In the genomic region with DNA sequence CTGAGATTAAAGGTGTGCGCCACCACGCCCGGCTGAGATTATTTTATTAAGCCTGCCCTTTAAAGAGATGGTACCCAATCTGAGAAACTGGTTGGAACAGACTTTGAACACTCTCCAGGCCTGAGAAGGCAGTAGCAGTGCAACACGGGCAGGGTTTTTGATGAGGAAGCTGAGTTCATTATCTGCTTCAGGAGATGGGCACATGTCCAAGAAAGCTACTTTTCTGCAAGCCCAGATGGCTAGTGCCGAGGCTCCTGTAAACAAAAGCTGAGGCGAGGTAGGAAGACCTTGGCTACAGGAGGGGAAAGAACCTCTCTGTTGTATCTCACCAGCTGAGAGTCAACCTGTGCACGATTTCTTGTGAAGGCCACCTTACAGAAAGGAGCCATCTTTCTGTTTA, we compare ENCODE assay signal across 26 mouse cellular contexts. TPM values are rescaled to one million over a fixed set of nuclear protein-coding genes. Genes with fewer than 3 reads are reported as not detected.
A peak's percentile ranks its signal among the peaks of the same experiment; 100 is the strongest.
DNase-seq lines count a peak whose midpoint lies in the region; ATAC-seq and TF ChIP-seq lines count a peak whose summit lies in the region.
"Had no signal": no experiment of that assay in that cellular context is flagged by ENCODE, and none has a peak within 500 bp of the region (broad histone marks: within the 10 kb centered on the region; RNA-seq: fewer than 3 reads in every experiment).

No protein-coding gene starts in this region.

- no peak overlapping the region for H3K4me2 ChIP-seq in liver, embryonic 11.5 days
- H3K4me2 ChIP-seq: embryonic facial prominence, embryonic 13.5 days; embryonic facial prominence, embryonic 15.5 days; forebrain, embryonic 12.5 days had no signal

- no peaks in the 10 kb centered on the region; the same call in 1 of the 2 replicates for H3K79me2 ChIP-seq in liver, adult 2 months (ENCODE audit: control insufficient read depth, insufficient read depth, low read length)
- H3K79me2 ChIP-seq in MEL (ENCODE audit: control insufficient read depth, insufficient read depth, low read length, poor library complexity) = no peaks in the 10 kb centered on the region

- H3K27ac ChIP-seq in liver, adult 2 months (replicated peaks; ENCODE audit: insufficient read depth, low read depth, low read length) = peak overlapping the region; percentile 25
- H3K27ac ChIP-seq in liver, embryonic 11.5 days (ENCODE audit: low read depth, low read length) = no peak overlapping the region
- H3K27ac ChIP-seq in MEL (ENCODE audit: control insufficient read depth, low read depth, low read length) = no peak overlapping the region
- H3K27ac ChIP-seq: embryonic facial prominence, embryonic 13.5 days; embryonic facial prominence, embryonic 15.5 days; forebrain, embryonic 10.5 days; forebrain, embryonic 12.5 days had no signal

- H3K36me3 ChIP-seq in liver, adult 2 months (ENCODE audit: control insufficient read depth, insufficient read depth, low read length) = no peaks in the 10 kb centered on the region
- H3K36me3 ChIP-seq in liver, embryonic 11.5 days (ENCODE audit: control insufficient read depth, insufficient read depth, low read length) = no peaks in the 10 kb centered on the region
- H3K36me3 ChIP-seq in MEL (ENCODE audit: control insufficient read depth in 1 of 2, insufficient read depth in 2 of 2, low read length in 2 of 2) = peaks cover 0 to 7% of the 10 kb centered on the region in 2 experiments; a peak in 2 of 4 replicates
- H3K36me3 ChIP-seq: embryonic facial prominence, embryonic 13.5 days; embryonic facial prominence, embryonic 15.5 days; forebrain, embryonic 10.5 days; forebrain, embryonic 12.5 days; G1E had no signal

- no peak for TF ChIP-seq RAD21 in MEL (IDR thresholded peaks at IDR 0.05; ENCODE audit: low read depth, low read length)

- TF ChIP-seq POLR2A in liver, adult 2 months (IDR thresholded peaks at IDR 0.05; ENCODE audit: extremely low read depth, insufficient read depth, low read length) = no peak
- TF ChIP-seq POLR2A in MEL (IDR thresholded peaks at IDR 0.05; ENCODE audit: control insufficient read depth in 1 of 2, insufficient read depth in 1 of 2, low read depth in 1 of 2, low read length in 2 of 2, poor library complexity in 1 of 2) = no peak
- TF ChIP-seq POLR2A in brain, embryonic 14.5 days (IDR thresholded peaks at IDR 0.05; ENCODE audit: borderline replicate concordance, extremely low read depth, insufficient read depth, insufficient read length, poor library complexity, severe bottlenecking) = no peak

- TF ChIP-seq EP300 in MEL (IDR thresholded peaks at IDR 0.05; ENCODE audit: low read depth in 1 of 2, low read length in 2 of 2) = no peak

- TF ChIP-seq CTCF in liver, adult 2 months (IDR thresholded peaks at IDR 0.05; ENCODE audit: low read depth, low read length) = no peak
- no peak for TF ChIP-seq CTCF in MEL (IDR thresholded peaks at IDR 0.05 in 2 of 3, conservative IDR thresholded peaks at IDR 0.05 in 1 of 3; ENCODE audit: control insufficient read depth in 1 of 3, insufficient read depth in 1 of 3, low read depth in 2 of 3, low read length in 3 of 3, poor library complexity in 1 of 3, severe bottlenecking in 1 of 3)
- TF ChIP-seq CTCF in brain, embryonic 14.5 days (IDR thresholded peaks at IDR 0.05; ENCODE audit: borderline replicate concordance, extremely low read depth, insufficient read depth, insufficient read length) = no peak

- H3K9ac ChIP-seq in liver, adult 2 months (ENCODE audit: low read depth, low read length) = no peak overlapping the region
- no peak overlapping the region for H3K9ac ChIP-seq in liver, embryonic 11.5 days (ENCODE audit: low read depth, low read length)
- no peak overlapping the region for H3K9ac ChIP-seq in MEL (ENCODE audit: control insufficient read depth, low read depth, low read length, poor library complexity, severe bottlenecking)
- H3K9ac ChIP-seq: embryonic facial prominence, embryonic 13.5 days; embryonic facial prominence, embryonic 15.5 days; forebrain, embryonic 12.5 days had no signal

- 41% methylated on average over 7 of the region's 7 CpGs for WGBS in liver, adult 2 months
- WGBS in liver, embryonic 11.5 days = 74% methylated on average over 7 of the region's 7 CpGs

- ATAC-seq in liver, embryonic 11.5 days (replicated peaks; ENCODE audit: low FRiP score) = no peak
- ATAC-seq: CD4-positive, CD25-positive, alpha-beta regulatory T cell, adult 4 months; forebrain, embryonic 14.5 days; forebrain, embryonic 16.5 days had no signal

- no peak overlapping the region for H3K4me3 ChIP-seq in liver, adult 2 months (ENCODE audit: insufficient read depth, low read depth, low read length)
- H3K4me3 ChIP-seq in liver, embryonic 11.5 days (ENCODE audit: low read depth, low read length) = no peak overlapping the region
- H3K4me3 ChIP-seq in MEL (ENCODE audit: control insufficient read depth in 1 of 2, insufficient read depth in 1 of 2, low read depth in 2 of 2, low read length in 2 of 2) = no peak overlapping the region
- H3K4me3 ChIP-seq: embryonic facial prominence, embryonic 13.5 days; embryonic facial prominence, embryonic 15.5 days; erythroblast, embryonic 14.5 days; forebrain, embryonic 10.5 days; forebrain, embryonic 12.5 days had no signal

- no peaks in the 10 kb centered on the region for H3K9me3 ChIP-seq in liver, embryonic 11.5 days (ENCODE audit: control insufficient read depth, low read length)
- H3K9me3 ChIP-seq in MEL (replicated peaks; ENCODE audit: insufficient read depth, low read length) = no peaks in the 10 kb centered on the region
- H3K9me3 ChIP-seq: embryonic facial prominence, embryonic 13.5 days; embryonic facial prominence, embryonic 15.5 days; forebrain, embryonic 10.5 days; forebrain, embryonic 12.5 days; G1E had no signal

- H3K27me3 ChIP-seq in liver, adult 2 months (ENCODE audit: control insufficient read depth, insufficient read depth, low read length) = no peaks in the 10 kb centered on the region
- no peaks in the 10 kb centered on the region; the same call in 1 of the 2 replicates for H3K27me3 ChIP-seq in liver, embryonic 11.5 days (replicated peaks; ENCODE audit: control insufficient read depth, insufficient read depth, low read length)
- no peaks in the 10 kb centered on the region for H3K27me3 ChIP-seq in MEL (ENCODE audit: control insufficient read depth in 1 of 2, insufficient read depth in 2 of 2, low read length in 2 of 2)
- H3K27me3 ChIP-seq: CH12.LX; embryonic facial prominence, embryonic 13.5 days; embryonic facial prominence, embryonic 15.5 days; forebrain, embryonic 12.5 days had no signal

- peaks cover 15% of the 10 kb centered on the region for H3K4me1 ChIP-seq in liver, adult 2 months (ENCODE audit: control insufficient read depth, insufficient read depth, low read length)
- H3K4me1 ChIP-seq in liver, embryonic 11.5 days (replicated peaks; ENCODE audit: control insufficient read depth, insufficient read depth, low read length) = no peaks in the 10 kb centered on the region; the same call in 1 of the 2 replicates
- peaks cover 0 to 8% of the 10 kb centered on the region in 2 experiments; a peak in 2 of 4 replicates for H3K4me1 ChIP-seq in MEL (ENCODE audit: control insufficient read depth in 1 of 2, insufficient read depth in 2 of 2, low read length in 2 of 2)

- DNase-seq in cerebellum, adult 9-11 months = peak; percentile 36
- DNase-seq in cerebellum, postnatal 36 days = no peak
- peak; percentile 81 for DNase-seq in liver, adult 2 months (ENCODE audit: extremely low read depth, low read depth, low spot score)
- DNase-seq in liver, embryonic 11.5 days (ENCODE audit: low spot score) = no peak
- peak; percentile 64 for DNase-seq in MEL (ENCODE audit: low read depth, low spot score)
- DNase-seq in brain, embryonic 14.5 days (ENCODE audit: low read depth) = peak; percentile 28
- DNase-seq in thymus, postnatal 14 days = no peak
- DNase-seq in thymus, postnatal 0 days (ENCODE audit: low spot score) = no peak
- DNase-seq: adrenal gland, adult 2 months; adrenal gland, postnatal 10 days; adrenal gland, postnatal 25 days; B cell, adult 2 months; cerebellum, adult 11 months; cerebellum, adult 8-10 months; cerebellum, postnatal 14 days; embryo, embryonic 11 days had no signal

TF ChIP-seq in MEL, 35 proteins besides CTCF, POLR2A, EP300 and RAD21:
- TF ChIP-seq ZNF384 (IDR thresholded peaks at IDR 0.05; ENCODE audit: low read depth, low read length) = no peak
- no peak for TF ChIP-seq SIN3A (IDR thresholded peaks at IDR 0.05; ENCODE audit: low read length)
- no peak for TF ChIP-seq MYB (IDR thresholded peaks at IDR 0.05; ENCODE audit: low read depth, low read length)
- TF ChIP-seq ELF1 (IDR thresholded peaks at IDR 0.05; ENCODE audit: low read depth, low read length) = no peak
- TF ChIP-seq GATA1 (IDR thresholded peaks at IDR 0.05; ENCODE audit: low read depth, low read length) = peak; percentile 84
- peak; percentile 60 for TF ChIP-seq RCOR1 (IDR thresholded peaks at IDR 0.05; ENCODE audit: low read depth, low read length)
- no peak for TF ChIP-seq NELFE (IDR thresholded peaks at IDR 0.05; ENCODE audit: low read depth, low read length)

RNA-seq across cellular contexts. Expression of gene Mical3, which starts 11.5 kb away (rescaled TPM):
- total RNA-seq in liver, adult 2 months (2014; rRNA removed) = 5.8 and 9.0 TPM in 2 replicates
- 7.9 and 8.8 TPM in 2 replicates for polyA plus RNA-seq in liver, adult 2 months (2012; rRNA removed)
- 16.6 and 20.2 TPM in 2 replicates for polyA plus RNA-seq in liver, embryonic 11.5 days (2014; fragmentation: Nextera tagmentation; extraction: Ambion mirVana)
- 19.8 and 24.7 TPM in 2 replicates for total RNA-seq in MEL (2012; rRNA removed)
- polyA plus RNA-seq in MEL (2012; ENCODE audit: insufficient read depth in 1 of 2, insufficient read length in 2 of 2, low read depth in 1 of 2, low replicate concordance in 2 of 2, missing spikeins in 1 of 2) = 100 to 1,000 TPM in 1 of 2 experiments, 10 to 100 TPM in 1; 31.4 to 125 TPM
- polyA plus RNA-seq in brain, embryonic 14.5 days (2012; rRNA removed) = 31.2 and 57.5 TPM in 2 replicates
- 12.8 and 15.3 TPM in 2 replicates for polyA plus RNA-seq in thymus, postnatal 0 days (2015; fragmentation: Nextera tagmentation; extraction: Ambion mirVana)

RNA-seq across cellular contexts. Expression of gene Pex26, which starts 41.2 kb away (rescaled TPM):
- total RNA-seq in liver, adult 2 months (2014; rRNA removed) = 10.0 and 13.2 TPM in 2 replicates
- polyA plus RNA-seq in liver, adult 2 months (2012; rRNA removed) = 20.4 and 23.5 TPM in 2 replicates
- polyA plus RNA-seq in liver, embryonic 11.5 days (2014; fragmentation: Nextera tagmentation; extraction: Ambion mirVana) = 6.0 and 6.3 TPM in 2 replicates
- total RNA-seq in MEL (2012; rRNA removed) = 5.7 and 6.9 TPM in 2 replicates
- 1 to 10 TPM in 1 of 2 experiments, not detected in 1; 9.9 TPM for polyA plus RNA-seq in MEL (2012; ENCODE audit: insufficient read depth in 1 of 2, insufficient read length in 2 of 2, low read depth in 1 of 2, low replicate concordance in 2 of 2, missing spikeins in 1 of 2)
- polyA plus RNA-seq in brain, embryonic 14.5 days (2012; rRNA removed) = 23.3 and 25.3 TPM in 2 replicates
- 7.3 and 8.0 TPM in 2 replicates for polyA plus RNA-seq in thymus, postnatal 0 days (2015; fragmentation: Nextera tagmentation; extraction: Ambion mirVana)

Comparison
In these comparisons a context has a peak if more than half of its experiments do, and no peak if none do; other contexts are left out.
1. DNase-seq: peak in cerebellum, adult 9-11 months (single experiment), liver, adult 2 months (single experiment), MEL (single experiment) and brain, embryonic 14.5 days (single experiment); none in cerebellum, postnatal 36 days (0 of 2), liver, embryonic 11.5 days (single experiment), thymus, postnatal 14 days (single experiment) and thymus, postnatal 0 days (single experiment).